Comparison of ENCODE assay signal across 7 mouse cellular contexts in the genomic region with DNA sequence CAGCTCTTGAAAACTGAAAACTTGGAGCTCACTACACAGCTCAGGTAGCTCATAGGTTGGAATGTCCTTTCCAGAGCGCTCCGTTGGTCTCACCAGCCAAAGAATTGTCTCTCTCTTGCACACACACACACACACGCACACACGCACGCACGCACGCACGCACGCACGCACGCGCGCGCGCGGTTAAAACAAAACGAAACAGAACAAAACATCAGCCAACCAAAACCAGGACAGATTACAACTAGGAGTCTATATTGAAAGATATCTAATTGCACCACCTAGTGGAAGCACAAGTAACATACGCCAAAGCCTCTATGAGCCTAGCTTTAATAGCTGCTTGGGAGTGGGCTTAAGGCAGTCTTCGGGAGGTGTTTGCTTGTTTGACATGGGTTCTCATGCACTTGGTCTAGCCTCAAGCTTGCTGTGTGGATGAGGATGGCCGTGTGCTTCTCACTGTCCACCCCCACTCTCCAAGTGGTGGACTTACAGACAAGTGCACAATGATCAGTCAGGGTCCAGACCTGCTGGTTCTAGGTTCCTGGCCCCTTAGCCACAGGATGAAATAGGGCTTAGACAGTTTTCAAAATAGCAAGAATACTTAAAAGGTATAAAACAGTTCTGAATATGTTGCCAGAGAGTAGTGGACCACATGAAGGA. TPM values are rescaled to one million over a fixed set of nuclear protein-coding genes. Genes with fewer than 3 reads are reported as not detected.
A peak's percentile ranks its signal among the peaks of the same experiment; 100 is the strongest.
DNase-seq lines count a peak whose midpoint lies in the region; ATAC-seq lines count a peak whose summit lies in the region.

No protein-coding gene starts in this region.

- no peaks in the 10 kb centered on the region for H3K36me3 ChIP-seq in hindbrain, embryonic 16.5 days (ENCODE audit: control insufficient read depth, insufficient read depth, low read length)

- H3K4me1 ChIP-seq in hindbrain, embryonic 16.5 days (ENCODE audit: control insufficient read depth, insufficient read depth, low read depth, low read length): no peaks in the 10 kb centered on the region

- WGBS in hindbrain, embryonic 16.5 days: 4% methylated on average over 20 of the region's 20 CpGs

- ATAC-seq in activated CD4-positive, CD25-positive, alpha-beta regulatory T cell, adult 4 months: peak; percentile 99
- peak; percentile 94 for ATAC-seq in hindbrain, embryonic 16.5 days

- peak overlapping the region; percentile 54; the same call in 1 of the 2 replicates for H3K27ac ChIP-seq in hindbrain, embryonic 16.5 days (ENCODE audit: low read depth, low read length)

- H3K27me3 ChIP-seq in hindbrain, embryonic 16.5 days (replicated peaks; ENCODE audit: control insufficient read depth, insufficient read depth, low read length): 0 out of 2 replicates have a peak, but pooled peaks cover 2% of the 10 kb centered on the region

- peak; percentile 64 to 74 for DNase-seq in cerebellum, postnatal 25 days
- DNase-seq in frontal cortex, postnatal 36 days (ENCODE audit: low spot score in 2 of 2): peak; percentile 40 to 73
- DNase-seq in left cerebral cortex, adult 18-20 months (ENCODE audit: low spot score in 2 of 2): peak; percentile 25 to 62
- peak; percentile 67 to 83 for DNase-seq in lung, postnatal 4 days
- DNase-seq in right cerebral cortex, postnatal 10 days (ENCODE audit: low spot score in 2 of 2): peak; percentile 77 to 83

- H3K4me3 ChIP-seq in hindbrain, embryonic 16.5 days (ENCODE audit: low read length): peak overlapping the region; percentile 41

- H3K4me2 ChIP-seq in hindbrain, embryonic 16.5 days (ENCODE audit: low read length): peak overlapping the region; percentile 83

- no peaks in the 10 kb centered on the region for H3K9me3 ChIP-seq in hindbrain, embryonic 16.5 days (ENCODE audit: control insufficient read depth, low read length)

- H3K9ac ChIP-seq in hindbrain, embryonic 16.5 days (ENCODE audit: low read depth, low read length): peak overlapping the region; percentile 44; the same call in 1 of the 2 replicates

RNA-seq across cellular contexts. Expression of a gene that starts 16.3 kb away (rescaled TPM):
- polyA plus RNA-seq in activated CD4-positive, CD25-positive, alpha-beta regulatory T cell, adult 4 months (2017; shearing (Covaris generic)): 10 to 100 TPM; 51.4 to 54.0 TPM
- 41.0 and 41.4 TPM in 2 replicates for polyA plus RNA-seq in hindbrain, embryonic 16.5 days (2015; fragmentation: Nextera tagmentation; extraction: Ambion mirVana)
- total RNA-seq in left cerebral cortex, adult 18-20 months (2021): 10 to 100 TPM; 41.9 to 42.6 TPM

RNA-seq across cellular contexts. Expression of a gene that starts 26.8 kb away (rescaled TPM):
- polyA plus RNA-seq in activated CD4-positive, CD25-positive, alpha-beta regulatory T cell, adult 4 months (2017; shearing (Covaris generic)): 10 to 100 TPM; 25.4 to 29.0 TPM
- polyA plus RNA-seq in hindbrain, embryonic 16.5 days (2015; fragmentation: Nextera tagmentation; extraction: Ambion mirVana): 17.1 and 17.5 TPM in 2 replicates
- total RNA-seq in left cerebral cortex, adult 18-20 months (2021): 10 to 100 TPM; 10.9 to 11.0 TPM

RNA-seq across cellular contexts. Expression of a gene that starts 34.9 kb away (rescaled TPM):
- 100 to 1,000 TPM; 227 to 239 TPM for polyA plus RNA-seq in activated CD4-positive, CD25-positive, alpha-beta regulatory T cell, adult 4 months (2017; shearing (Covaris generic))
- 190 and 191 TPM in 2 replicates for polyA plus RNA-seq in hindbrain, embryonic 16.5 days (2015; fragmentation: Nextera tagmentation; extraction: Ambion mirVana)
- total RNA-seq in left cerebral cortex, adult 18-20 months (2021): 100 to 1,000 TPM; 176 to 188 TPM

Comparison
In these comparisons a context has a peak if more than half of its experiments do, and no peak if none do; other contexts are left out.
1. Peak in every context shown above with its lines: DNase-seq, ATAC-seq, H3K4me3 ChIP-seq and H3K27ac ChIP-seq.